Mouse (Mus musculus) brain, embryonic 14.5 days (tissue): ENCODE results near the gene Tmem214.

Experiments
- CTCF ChIP-seq: fragments of 200-500 bp; IDR thresholded peaks from 2 replicates; pipeline ENCODE4 v1.5.1; 2012; ENCODE audit warnings: inconsistent platforms, mild to moderate bottlenecking, moderate library complexity, borderline replicate concordance; ENCODE audit not compliant: insufficient read depth, insufficient read length; ENCODE audit errors: extremely low read depth
- POLR2A ChIP-seq: fragments of 200-500 bp; IDR thresholded peaks from 2 replicates; pipeline ENCODE4 v1.6.1; 2012; ENCODE audit warnings: mild to moderate bottlenecking, inconsistent platforms, borderline replicate concordance; ENCODE audit not compliant: poor library complexity, insufficient read depth, insufficient read length, severe bottlenecking; ENCODE audit errors: extremely low read depth

DNA sequence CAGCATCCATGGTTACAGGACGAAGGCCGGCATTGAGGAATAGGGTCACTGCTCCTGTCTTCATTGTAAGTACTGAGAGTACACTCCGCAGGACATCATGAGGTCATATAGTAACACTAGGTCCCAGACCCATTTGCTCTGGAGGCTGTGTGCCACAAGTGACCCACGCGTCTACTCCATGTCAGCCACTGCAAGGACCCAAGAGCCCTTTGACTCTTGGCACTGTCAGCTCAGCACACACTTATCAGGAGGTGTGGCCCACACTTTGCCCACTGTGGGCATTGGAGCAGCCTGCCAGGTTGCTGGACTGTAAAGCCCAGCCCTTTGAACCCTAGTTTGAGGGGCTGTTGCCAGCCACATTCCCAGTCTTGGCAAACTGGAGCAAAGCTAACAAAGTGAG lies 57.4 kb downstream of the Tmem214 start:
- TF ChIP-seq CTCF (no peak), POLR2A (no peak)
